Mouse (Mus musculus) E14TG2a.4 (cell line): ENCODE results near the gene Tmem39a.

Experiments used
- CTCF ChIP-seq: conservative IDR thresholded peaks from 2 replicates; pipeline ENCODE4 v1.5.1; 2014; ENCODE audit warnings: low read length
- NANOG ChIP-seq: IDR thresholded peaks from 2 replicates; pipeline ENCODE4 v1.6.1; 2014; ENCODE audit warnings: borderline replicate concordance, low read length, mixed read lengths
- POU5F1 ChIP-seq: IDR thresholded peaks from 2 replicates; pipeline ENCODE4 v1.6.1; 2014; ENCODE audit warnings: low read length, borderline replicate concordance

GRCm38 (mm10) chr16:38613646-38614045, 55.1 kb downstream of the Tmem39a start:
- TF ChIP-seq CTCF (no peak), NANOG (no peak), POU5F1 (no peak)
